11 mouse cellular contexts compared by ENCODE assay signal in the genomic region with DNA sequence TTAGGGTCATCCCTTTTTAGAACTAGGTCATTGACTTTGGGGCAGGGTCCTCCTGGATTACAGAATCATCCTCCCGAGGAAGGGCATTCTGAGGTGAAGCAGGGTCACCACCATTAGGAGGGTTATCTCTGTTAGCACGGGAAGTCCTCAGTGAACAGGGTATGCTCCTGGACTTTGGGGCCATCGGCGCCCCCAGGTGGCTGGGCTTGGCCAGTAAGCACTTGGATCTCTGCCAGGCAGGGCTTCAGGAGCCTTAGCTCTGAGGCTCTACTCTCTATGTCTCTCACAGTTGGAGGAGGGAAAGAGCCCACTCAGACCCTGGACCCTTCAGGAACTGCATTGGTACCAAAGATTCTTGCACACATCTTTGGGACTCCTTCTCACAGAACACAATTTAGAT. TPM values are rescaled to one million over a fixed set of nuclear protein-coding genes. Genes with fewer than 3 reads are reported as not detected.
DNase-seq lines count a peak whose midpoint lies in the region; ATAC-seq lines count a peak whose summit lies in the region.
"Had no signal": no experiment of that assay in that cellular context is flagged by ENCODE, and none has a peak within 500 bp of the region (broad histone marks: within the 10 kb centered on the region; RNA-seq: fewer than 3 reads in every experiment).

No protein-coding gene starts in this region.

- H3K9me3 ChIP-seq in heart, embryonic 11.5 days (replicated peaks; ENCODE audit: control insufficient read depth, low read length): no peaks in the 10 kb centered on the region
- H3K9me3 ChIP-seq: embryonic facial prominence, embryonic 13.5 days; G1E had no signal

- no peak overlapping the region for H3K9ac ChIP-seq in heart, embryonic 11.5 days (ENCODE audit: low read depth, low read length)
- H3K9ac ChIP-seq: embryonic facial prominence, embryonic 13.5 days had no signal

- H3K4me1 ChIP-seq in heart, embryonic 11.5 days (ENCODE audit: control insufficient read depth, insufficient read depth, low read length): no peaks in the 10 kb centered on the region

- H3K4me2 ChIP-seq in heart, embryonic 11.5 days: no peak overlapping the region
- H3K4me2 ChIP-seq: embryonic facial prominence, embryonic 13.5 days had no signal

- ATAC-seq in heart, embryonic 11.5 days (replicated peaks; ENCODE audit: insufficient number of reproducible peaks, low FRiP score, low TSS enrichment): no peak

- 9% methylated on average over 4 of the region's 4 CpGs for WGBS in heart, embryonic 11.5 days (ENCODE audit: insufficient replicate concordance)

- H3K36me3 ChIP-seq in heart, embryonic 11.5 days (ENCODE audit: control insufficient read depth, insufficient read depth, low read length): no peaks in the 10 kb centered on the region
- H3K36me3 ChIP-seq: embryonic facial prominence, embryonic 13.5 days; G1E had no signal

- no peak overlapping the region for H3K4me3 ChIP-seq in heart, embryonic 11.5 days (ENCODE audit: low read depth, low read length)
- H3K4me3 ChIP-seq: embryonic facial prominence, embryonic 13.5 days had no signal

- intact Hi-C loops in gastrocnemius, postnatal 14 days (cut with DNase I; ENCODE audit: low total_unique reads): no loop called here

- no peak overlapping the region for H3K27ac ChIP-seq in heart, embryonic 11.5 days (ENCODE audit: low read depth, low read length)
- H3K27ac ChIP-seq: embryonic facial prominence, embryonic 13.5 days had no signal

- peak; percentile 19 for DNase-seq in gastrocnemius, postnatal 14 days
- no peak for DNase-seq in gastrocnemius, postnatal 4 days (ENCODE audit: low spot score in 2 of 2)
- DNase-seq in right cerebral cortex, postnatal 4 days: peak; percentile 30
- no peak for DNase-seq in right cerebral cortex, postnatal 10 days (ENCODE audit: low spot score in 2 of 2)
- DNase-seq in induced T-regulatory cell, adult 2 months (ENCODE audit: low read depth): peak; percentile 21
- peak; percentile 22 for DNase-seq in naive thymus-derived CD4-positive, alpha-beta T cell, adult 2 months (ENCODE audit: low read depth)
- no peak for DNase-seq in cerebellum, adult 11 months

- peaks cover 79% of the 10 kb centered on the region for H3K27me3 ChIP-seq in heart, embryonic 11.5 days (ENCODE audit: control insufficient read depth, insufficient read depth, low read length)

RNA-seq across cellular contexts. Expression of a gene that starts 10.8 kb away (rescaled TPM):
- total RNA-seq in gastrocnemius, postnatal 14 days (2021): under 1 TPM; 0.42 to 0.72 TPM
- total RNA-seq in gastrocnemius, postnatal 4 days (2021): 1 to 10 TPM; 1.4 to 1.5 TPM
- 0.14 and 0.17 TPM in 2 replicates for polyA plus RNA-seq in heart, embryonic 11.5 days (2014; fragmentation: Nextera tagmentation; extraction: Ambion mirVana)

RNA-seq across cellular contexts. Expression of a gene that starts 28.0 kb away (rescaled TPM):
- total RNA-seq in gastrocnemius, postnatal 14 days (2021): not detected
- not detected for total RNA-seq in gastrocnemius, postnatal 4 days (2021)
- not detected in 2 replicates for polyA plus RNA-seq in heart, embryonic 11.5 days (2014; fragmentation: Nextera tagmentation; extraction: Ambion mirVana)
- total RNA-seq: G1E; left cerebral cortex, postnatal 14 days had no signal
- polyA plus RNA-seq: embryonic facial prominence, embryonic 13.5 days; G1E had no signal

Comparison
In these comparisons a context has a peak if more than half of its experiments do, and no peak if none do; other contexts are left out.
1. DNase-seq: peak in gastrocnemius, postnatal 14 days (single experiment), right cerebral cortex, postnatal 4 days (single experiment), induced T-regulatory cell, adult 2 months (single experiment) and naive thymus-derived CD4-positive, alpha-beta T cell, adult 2 months (single experiment); none in gastrocnemius, postnatal 4 days (0 of 2), right cerebral cortex, postnatal 10 days (0 of 2) and cerebellum, adult 11 months (single experiment).